30 mouse cellular contexts compared by ENCODE assay signal in genomic region chr10:84072866-84073483, GRCm38 (mm10).
DNase-seq lines count a peak whose midpoint lies in the region; ATAC-seq and TF ChIP-seq lines count a peak whose summit lies in the region.
"Had no signal": no experiment of that assay in that cellular context is flagged by ENCODE, and none has a peak within 500 bp of the region (broad histone marks: within the 10 kb centered on the region; RNA-seq: fewer than 3 reads in every experiment).

No protein-coding gene starts in this region.

- 52% methylated on average over 12 of the region's 12 CpGs for WGBS in forebrain, embryonic 11.5 days
- 34% methylated on average over 12 of the region's 12 CpGs for WGBS in forebrain, postnatal 0 days
- 68% methylated on average over 12 of the region's 12 CpGs for WGBS in midbrain, embryonic 11.5 days
- WGBS in midbrain, embryonic 14.5 days: 67% methylated on average over 12 of the region's 12 CpGs

- no peaks in the 10 kb centered on the region for H3K27me3 ChIP-seq in forebrain, embryonic 11.5 days (ENCODE audit: control insufficient read depth, insufficient read depth, low read length)
- no peaks in the 10 kb centered on the region for H3K27me3 ChIP-seq in forebrain, postnatal 0 days (ENCODE audit: insufficient read depth, low read length)
- H3K27me3 ChIP-seq in midbrain, embryonic 11.5 days (ENCODE audit: control insufficient read depth, insufficient read depth, low read length): no peaks in the 10 kb centered on the region
- no peaks in the 10 kb centered on the region for H3K27me3 ChIP-seq in midbrain, embryonic 14.5 days (ENCODE audit: control insufficient read depth, insufficient read depth, low read length)
- H3K27me3 ChIP-seq: hindbrain, embryonic 15.5 days; intestine, embryonic 15.5 days; liver, embryonic 15.5 days; lung, embryonic 15.5 days; midbrain, embryonic 12.5 days; stomach, embryonic 15.5 days had no signal

- no peak overlapping the region for H3K4me2 ChIP-seq in forebrain, embryonic 11.5 days (ENCODE audit: low read depth, low read length, severe bottlenecking)
- no peak overlapping the region for H3K4me2 ChIP-seq in forebrain, postnatal 0 days (ENCODE audit: low read depth)
- H3K4me2 ChIP-seq in midbrain, embryonic 11.5 days: no peak overlapping the region
- H3K4me2 ChIP-seq in midbrain, embryonic 14.5 days (ENCODE audit: low read length): no peak overlapping the region
- H3K4me2 ChIP-seq: hindbrain, embryonic 15.5 days; intestine, embryonic 15.5 days; liver, embryonic 15.5 days; lung, embryonic 15.5 days; midbrain, embryonic 12.5 days; stomach, embryonic 15.5 days had no signal

- H3K4me1 ChIP-seq in forebrain, embryonic 11.5 days (replicated peaks; ENCODE audit: control insufficient read depth, insufficient read depth, low read length): 0 out of 2 replicates have a peak, but pooled peaks cover 2% of the 10 kb centered on the region
- H3K4me1 ChIP-seq in forebrain, postnatal 0 days (ENCODE audit: insufficient read depth): no peaks in the 10 kb centered on the region; the same call in 1 of the 2 replicates
- no peaks in the 10 kb centered on the region for H3K4me1 ChIP-seq in midbrain, embryonic 11.5 days (ENCODE audit: control insufficient read depth, insufficient read depth, low read length)
- no peaks in the 10 kb centered on the region for H3K4me1 ChIP-seq in midbrain, embryonic 14.5 days (ENCODE audit: control insufficient read depth, insufficient read depth, low read length)
- H3K4me1 ChIP-seq: intestine, embryonic 15.5 days; liver, embryonic 15.5 days; lung, embryonic 15.5 days; stomach, embryonic 15.5 days had no signal

- H3K9me3 ChIP-seq in forebrain, embryonic 11.5 days (ENCODE audit: control insufficient read depth, low read length): no peaks in the 10 kb centered on the region
- 0 out of 2 replicates have a peak, but pooled peaks cover 5% of the 10 kb centered on the region for H3K9me3 ChIP-seq in forebrain, postnatal 0 days (ENCODE audit: low read length)
- H3K9me3 ChIP-seq in midbrain, embryonic 11.5 days (ENCODE audit: control insufficient read depth, low read length): no peaks in the 10 kb centered on the region; the same call in 1 of the 2 replicates
- peaks cover 8% of the 10 kb centered on the region for H3K9me3 ChIP-seq in midbrain, embryonic 14.5 days (ENCODE audit: control insufficient read depth, low read length)
- H3K9me3 ChIP-seq: hindbrain, embryonic 15.5 days; intestine, embryonic 15.5 days; limb, embryonic 10.5 days; liver, embryonic 15.5 days; lung, embryonic 15.5 days; stomach, embryonic 15.5 days had no signal

- no peak overlapping the region for H3K9ac ChIP-seq in forebrain, embryonic 11.5 days (ENCODE audit: low read length)
- no peak overlapping the region for H3K9ac ChIP-seq in forebrain, postnatal 0 days
- H3K9ac ChIP-seq in midbrain, embryonic 11.5 days (ENCODE audit: low read length): no peak overlapping the region
- no peak overlapping the region for H3K9ac ChIP-seq in midbrain, embryonic 14.5 days (replicated peaks; ENCODE audit: low read length)
- H3K9ac ChIP-seq: hindbrain, embryonic 15.5 days; intestine, embryonic 15.5 days; liver, embryonic 15.5 days; lung, embryonic 15.5 days; midbrain, embryonic 12.5 days; stomach, embryonic 15.5 days had no signal

- H3K27ac ChIP-seq in forebrain, embryonic 11.5 days (ENCODE audit: low read depth, low read length): 0 out of 2 replicates have a peak overlapping the region, but pooled peaks have one; percentile 18
- no peak overlapping the region for H3K27ac ChIP-seq in forebrain, postnatal 0 days (ENCODE audit: low read depth, low read length)
- no peak overlapping the region for H3K27ac ChIP-seq in midbrain, embryonic 11.5 days (ENCODE audit: low read depth, low read length)
- H3K27ac ChIP-seq in midbrain, embryonic 14.5 days (replicated peaks; ENCODE audit: low read depth, low read length): no peak overlapping the region
- H3K27ac ChIP-seq: heart, adult 2 months; hindbrain, embryonic 15.5 days; intestine, embryonic 15.5 days; limb, embryonic 10.5 days; liver, embryonic 15.5 days; lung, embryonic 15.5 days; midbrain, embryonic 12.5 days; stomach, embryonic 15.5 days had no signal

- ATAC-seq in forebrain, embryonic 11.5 days (replicated peaks; ENCODE audit: low FRiP score): 0 out of 2 replicates have a peak, but pooled peaks have one; percentile 42
- ATAC-seq in forebrain, postnatal 0 days: no peak
- no peak for ATAC-seq in midbrain, embryonic 11.5 days (ENCODE audit: low FRiP score)
- ATAC-seq in midbrain, embryonic 14.5 days (ENCODE audit: low FRiP score, low TSS enrichment): no peak
- ATAC-seq in megakaryocyte-erythroid progenitor cell, adult 5-6 weeks (replicated peaks; ENCODE audit: low FRiP score, low TSS enrichment, poor library complexity, severe bottlenecking): no peak
- ATAC-seq: CD4-positive, CD25-positive, alpha-beta regulatory T cell, adult 4 months; intestine, embryonic 15.5 days had no signal

- no peak for TF ChIP-seq CTCF in forebrain, postnatal 0 days (IDR thresholded peaks at IDR 0.05; ENCODE audit: low read depth)

- H3K4me3 ChIP-seq in forebrain, embryonic 11.5 days (ENCODE audit: low read depth, low read length): no peak overlapping the region
- no peak overlapping the region for H3K4me3 ChIP-seq in forebrain, postnatal 0 days (ENCODE audit: low read depth, low read length)
- no peak overlapping the region for H3K4me3 ChIP-seq in midbrain, embryonic 11.5 days (ENCODE audit: low read depth, low read length)
- H3K4me3 ChIP-seq in midbrain, embryonic 14.5 days (replicated peaks; ENCODE audit: low read depth, low read length): no peak overlapping the region
- H3K4me3 ChIP-seq: heart, adult 2 months; hindbrain, embryonic 15.5 days; intestine, embryonic 15.5 days; limb, embryonic 10.5 days; liver, embryonic 15.5 days; lung, embryonic 15.5 days; midbrain, embryonic 12.5 days; myocyte; stomach, embryonic 15.5 days had no signal

- DNase-seq in forebrain, embryonic 11.5 days (ENCODE audit: low spot score): peak; percentile 60
- no peak for DNase-seq in forebrain, postnatal 0 days
- peak; percentile 85 for DNase-seq in midbrain, embryonic 11.5 days (ENCODE audit: low spot score, missing footprints)
- DNase-seq in midbrain, embryonic 14.5 days: no peak
- peak; percentile 17 for DNase-seq in neural tube, embryonic 10.5 days (ENCODE audit: extremely low spot score, low spot score)
- peak; percentile 65 for DNase-seq in retina, embryonic 14.5 days (ENCODE audit: low spot score)
- no peak for DNase-seq in thymus, postnatal 25 days
- DNase-seq: adrenal gland, postnatal 25 days; cerebellum, adult 11-12 months; cerebellum, postnatal 14 days; gastrocnemius, postnatal 14 days; heart, adult 2 months; heart, postnatal 4 days; kidney, adult 8-10 months; kidney, postnatal 10 days; liver; lung, postnatal 4 days; right cerebral cortex, adult 18-20 months; thymus, adult 18-20 months; thymus, postnatal 4 days had no signal

- no peaks in the 10 kb centered on the region for H3K36me3 ChIP-seq in forebrain, embryonic 11.5 days (ENCODE audit: control insufficient read depth, insufficient read depth, low read length)
- H3K36me3 ChIP-seq in forebrain, postnatal 0 days (ENCODE audit: insufficient read depth): no peaks in the 10 kb centered on the region
- no peaks in the 10 kb centered on the region for H3K36me3 ChIP-seq in midbrain, embryonic 11.5 days (ENCODE audit: control insufficient read depth, insufficient read depth, low read length)
- H3K36me3 ChIP-seq in midbrain, embryonic 14.5 days (ENCODE audit: control insufficient read depth, insufficient read depth, low read length): no peaks in the 10 kb centered on the region
- H3K36me3 ChIP-seq: hindbrain, embryonic 15.5 days; intestine, embryonic 15.5 days; limb, embryonic 10.5 days; liver, embryonic 15.5 days; lung, embryonic 15.5 days; midbrain, embryonic 12.5 days; stomach, embryonic 15.5 days had no signal

Comparison
In these comparisons a context has a peak if more than half of its experiments do, and no peak if none do; other contexts are left out.
1. DNase-seq: peak in forebrain, embryonic 11.5 days (single experiment), midbrain, embryonic 11.5 days (single experiment), neural tube, embryonic 10.5 days (single experiment) and retina, embryonic 14.5 days (single experiment); none in forebrain, postnatal 0 days (single experiment), midbrain, embryonic 14.5 days (single experiment) and thymus, postnatal 25 days (single experiment).